Mouse (Mus musculus): ENCODE data around the gene Ttll13. TPM values are rescaled to one million over a fixed set of nuclear protein-coding genes. Genes with fewer than 3 reads are reported as not detected.

Ttll13 gene
- polyA plus RNA-seq, 1 experiment from 2014 or later, result 2.1 TPM

- no peaks in the 10 kb centered on the region for H3K4me1 ChIP-seq (replicated peaks)
- H3K27me3 ChIP-seq, result peaks cover 52% of the 10 kb centered on the region
- H3K36me3 ChIP-seq, result no peaks in the 10 kb centered on the region
- H3K4me3 ChIP-seq, result no peak overlapping the region
- ATAC-seq (ENCODE audit: low FRiP score), result no peak
- H3K27ac ChIP-seq, result no peak overlapping the region
- H3K4me2 ChIP-seq, result no peak overlapping the region
- H3K9me3 ChIP-seq, result no peaks in the 10 kb centered on the region
- WGBS, result 80% methylated on average over 7 of the region's 7 CpGs
- no peak overlapping the region for H3K9ac ChIP-seq
Measured at GRCm38 (mm10) chr7:80252437-80252836, 6.3 kb downstream of the Ttll13 start.

GRCm38 (mm10) chr7:80252886-80253285, 6.7 kb downstream of the Ttll13 start:
- no peak overlapping the region for H3K9ac ChIP-seq
- no peak overlapping the region for H3K27ac ChIP-seq
- H3K27me3 ChIP-seq, result peaks cover 56% of the 10 kb centered on the region
- H3K4me1 ChIP-seq (replicated peaks), result no peaks in the 10 kb centered on the region
- WGBS, result 90% methylated on average over 11 of the region's 11 CpGs
- no peak overlapping the region for H3K4me3 ChIP-seq
- no peaks in the 10 kb centered on the region for H3K9me3 ChIP-seq
- no peak overlapping the region for H3K4me2 ChIP-seq
- no peaks in the 10 kb centered on the region for H3K36me3 ChIP-seq
- no peak for ATAC-seq (ENCODE audit: low FRiP score)

GRCm38 (mm10) chr7:80255981-80256380, 9.8 kb downstream of the Ttll13 start:
- Histone ChIP-seq H3K4me3 (no peak overlapping the region), H3K9me3 (no peaks in the 10 kb centered on the region), H3K27me3 (peaks cover 76% of the 10 kb centered on the region), H3K27ac (no peak overlapping the region), H3K4me1 (replicated peaks) (peaks cover 6% of the 10 kb centered on the region; the same call in 1 of the 2 replicates), H3K4me2 (no peak overlapping the region), H3K36me3 (no peaks in the 10 kb centered on the region), H3K9ac (no peak overlapping the region)
- 73% methylated on average over 2 of the region's 2 CpGs for whole genome bisulfite sequencing
- no peak for ATAC-seq (ENCODE audit: low FRiP score)

- no peak for ATAC-seq (ENCODE audit: low FRiP score)
- no peak overlapping the region for H3K4me3 ChIP-seq
- no peak overlapping the region for H3K4me2 ChIP-seq
- H3K27me3 ChIP-seq, result peaks cover 66% of the 10 kb centered on the region
- no peak overlapping the region for H3K9ac ChIP-seq
- no peaks in the 10 kb centered on the region for H3K36me3 ChIP-seq
- no peak overlapping the region for H3K27ac ChIP-seq
- no peaks in the 10 kb centered on the region for H3K9me3 ChIP-seq
- WGBS, result 64% methylated on average over 2 of the region's 2 CpGs
- H3K4me1 ChIP-seq (replicated peaks), result peaks cover 16% of the 10 kb centered on the region
Measured at GRCm38 (mm10) chr7:80257706-80258105, 11.5 kb downstream of the Ttll13 start.

- Histone ChIP-seq H3K4me2 (peak within 1 kb of the TSS; percentile 92), H3K4me3 (peak within 1 kb of the TSS; percentile 90), H3K4me1 (replicated peaks) (peaks cover 21% of the 10 kb centered on the region), H3K27me3 (peaks cover 40% of the 10 kb centered on the region), H3K27ac (peak within 1 kb of the TSS; percentile 85), H3K9me3 (no peaks in the 10 kb centered on the region), H3K36me3 (peaks cover 21% of the 10 kb centered on the region), H3K9ac (peak within 1 kb of the TSS; percentile 90)
- ATAC-seq (ENCODE audit: low FRiP score), result peak; percentile 85
- 26% methylated on average over 40 of the region's 40 CpGs for WGBS
Measured at GRCm38 (mm10) chr7:80260625-80261371, 14.6 kb downstream of the Ttll13 start, which contains the start of gene Ngrn. Ngrn (plus strand) TSS chr7:80261215.

- Histone ChIP-seq H3K4me3 (peak overlapping the region; percentile 90), H3K4me2 (peak overlapping the region; percentile 92), H3K9ac (peak overlapping the region; percentile 90), H3K4me1 (replicated peaks) (peaks cover 21% of the 10 kb centered on the region), H3K27ac (peak overlapping the region; percentile 85), H3K36me3 (peaks cover 28% of the 10 kb centered on the region), H3K9me3 (no peaks in the 10 kb centered on the region), H3K27me3 (peaks cover 37% of the 10 kb centered on the region)
- peak; percentile 72 for ATAC-seq (ENCODE audit: low FRiP score)
- 1% methylated on average over 32 of the region's 32 CpGs for WGBS
Measured at GRCm38 (mm10) chr7:80261372-80261990, 15.3 kb downstream of the Ttll13 start.

GRCm38 (mm10) chr7:80264606-80265005, 18.4 kb downstream of the Ttll13 start:
- Histone ChIP-seq H3K27me3 (peaks cover 6% of the 10 kb centered on the region), H3K27ac (no peak overlapping the region), H3K9ac (no peak overlapping the region), H3K9me3 (no peaks in the 10 kb centered on the region), H3K4me3 (no peak overlapping the region), H3K4me1 (replicated peaks) (peaks cover 30% of the 10 kb centered on the region), H3K36me3 (peaks cover 35% of the 10 kb centered on the region), H3K4me2 (no peak overlapping the region)
- WGBS, result 96% methylated on average over 12 of the region's 12 CpGs
- no peak for ATAC-seq (ENCODE audit: low FRiP score)

- H3K36me3 ChIP-seq, result peaks cover 44% of the 10 kb centered on the region
- H3K4me3 ChIP-seq, result no peak overlapping the region
- H3K9me3 ChIP-seq, result no peaks in the 10 kb centered on the region
- 75% methylated on average over 1 of the region's 1 CpGs for WGBS
- H3K9ac ChIP-seq, result no peak overlapping the region
- H3K4me1 ChIP-seq (replicated peaks), result peaks cover 33% of the 10 kb centered on the region
- H3K27me3 ChIP-seq, result no peaks in the 10 kb centered on the region
- no peak overlapping the region for H3K27ac ChIP-seq
- no peak for ATAC-seq (ENCODE audit: low FRiP score)
- no peak overlapping the region for H3K4me2 ChIP-seq
Measured at GRCm38 (mm10) chr7:80267764-80268163, 21.6 kb downstream of the Ttll13 start.

- peaks cover 2% of the 10 kb centered on the region for H3K9me3 ChIP-seq
- peak within 1 kb of the TSS; percentile 85 for H3K27ac ChIP-seq
- H3K36me3 ChIP-seq, result peaks cover 53% of the 10 kb centered on the region
- peak; percentile 93 for ATAC-seq (ENCODE audit: low FRiP score)
- WGBS, result 5% methylated on average over 21 of the region's 21 CpGs
- peak within 1 kb of the TSS; percentile 89 for H3K4me3 ChIP-seq
- H3K9ac ChIP-seq, result peak within 1 kb of the TSS; percentile 89
- peak within 1 kb of the TSS; percentile 95 for H3K4me2 ChIP-seq
- no peaks in the 10 kb centered on the region for H3K27me3 ChIP-seq
- peaks cover 27% of the 10 kb centered on the region for H3K4me1 ChIP-seq (replicated peaks)
Measured at GRCm38 (mm10) chr7:80268897-80269750, 22.9 kb downstream of the Ttll13 start, which contains the start of gene Vps33b. Vps33b (plus strand) TSS chr7:80269649.

- no peak; the same call in 1 of the 2 replicates for ATAC-seq (ENCODE audit: low FRiP score)
- no peaks in the 10 kb centered on the region for H3K27me3 ChIP-seq
- peaks cover 8% of the 10 kb centered on the region for H3K9me3 ChIP-seq
- peak overlapping the region; percentile 89 for H3K9ac ChIP-seq
- H3K4me1 ChIP-seq (replicated peaks), result peaks cover 27% of the 10 kb centered on the region
- peak overlapping the region; percentile 89 for H3K4me3 ChIP-seq
- H3K27ac ChIP-seq, result peak overlapping the region; percentile 85
- 1% methylated on average over 23 of the region's 23 CpGs for WGBS
- H3K36me3 ChIP-seq, result peaks cover 53% of the 10 kb centered on the region
- peak overlapping the region; percentile 95 for H3K4me2 ChIP-seq
Measured at GRCm38 (mm10) chr7:80269751-80270255, 23.6 kb downstream of the Ttll13 start.

GRCm38 (mm10) chr7:80273456-80273855, 27.3 kb downstream of the Ttll13 start:
- Histone ChIP-seq H3K4me1 (replicated peaks) (peaks cover 25% of the 10 kb centered on the region), H3K9me3 (peaks cover 14% of the 10 kb centered on the region), H3K4me2 (no peak overlapping the region), H3K27ac (no peak overlapping the region), H3K27me3 (no peaks in the 10 kb centered on the region), H3K4me3 (no peak overlapping the region), H3K9ac (no peak overlapping the region), H3K36me3 (peaks cover 64% of the 10 kb centered on the region)
- WGBS, result 95% methylated on average over 2 of the region's 2 CpGs
- ATAC-seq (ENCODE audit: low FRiP score), result no peak

- no peak overlapping the region for H3K27ac ChIP-seq
Measured at GRCm38 (mm10) chr7:80276374-80276773, 30.2 kb downstream of the Ttll13 start.

More at GRCm38 (mm10) chr7:80276374-80276773, 30.2 kb downstream of the Ttll13 start:
- Histone ChIP-seq H3K9me3 (peaks cover 14% of the 10 kb centered on the region), H3K9ac (no peak overlapping the region), H3K4me1 (replicated peaks) (peaks cover 2% of the 10 kb centered on the region), H3K27me3 (no peaks in the 10 kb centered on the region), H3K4me2 (no peak overlapping the region), H3K4me3 (no peak overlapping the region), H3K36me3 (peaks cover 88% of the 10 kb centered on the region)
- WGBS, result 95% methylated on average over 4 of the region's 4 CpGs
- ATAC-seq (ENCODE audit: low FRiP score), result no peak

Data from hindbrain, embryonic 13.5 days (tissue).